Mouse (Mus musculus) small intestine, adult 2 months (tissue): ENCODE results near the gene Podxl.

Experiments
- CTCF ChIP-seq: fragments of 200-500 bp; IDR thresholded peaks from 2 replicates; pipeline ENCODE4 v1.5.1; 2012; ENCODE audit warnings: low read depth, mild to moderate bottlenecking, control low read depth, inconsistent platforms, low read length, moderate library complexity, mixed read lengths; ENCODE audit not compliant: insufficient replicate concordance, insufficient read length; ENCODE audit errors: extremely low read depth
- POLR2A ChIP-seq: fragments of 200-500 bp; IDR thresholded peaks from 2 replicates; pipeline ENCODE4 v1.6.1; 2012; ENCODE audit warnings: low read depth, mild to moderate bottlenecking, control low read depth, inconsistent platforms, low read length, moderate library complexity

DNA sequence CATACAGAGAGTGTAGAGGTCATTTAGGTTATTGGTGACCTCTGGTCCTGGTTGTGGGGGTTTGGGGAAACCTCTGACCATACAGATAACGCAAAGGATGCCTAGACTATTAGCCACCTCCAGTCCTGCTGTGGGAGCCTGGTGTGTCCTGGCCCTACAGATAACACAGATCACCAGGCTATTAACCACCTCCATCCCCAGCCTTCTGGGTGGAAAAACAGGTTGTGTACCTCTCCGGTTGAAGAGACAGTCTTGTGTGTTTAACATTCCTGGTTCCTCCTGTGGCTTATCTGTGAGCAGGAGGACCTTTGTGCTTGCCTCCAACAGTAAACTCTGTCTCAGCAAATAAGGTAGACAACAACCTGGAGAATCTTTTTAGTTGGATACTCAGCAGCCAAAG lies 27.0 kb upstream of the Podxl start:
- no peak for TF ChIP-seq POLR2A
- TF ChIP-seq CTCF: no peak
